Mouse (Mus musculus): ENCODE measurements at regions not wholly inside any gene's neighbourhood (a gene's known extent, or its start where the extent isn't known, plus 50 kb on each side); places are given as distances from the start of the nearest gene placed in this dataset.

- Histone ChIP-seq H3K4me1 (ENCODE audit: control insufficient read depth, insufficient read depth, low read length) (no peaks in the 10 kb centered on the region), H3K27me3 (ENCODE audit: control insufficient read depth, insufficient read depth, low read length) (no peaks in the 10 kb centered on the region), H3K4me3 (ENCODE audit: insufficient read depth, low read depth, low read length) (no peak overlapping the region), H3K79me2 (ENCODE audit: control insufficient read depth, insufficient read depth, low read length) (no peaks in the 10 kb centered on the region), H3K36me3 (ENCODE audit: control insufficient read depth, insufficient read depth, low read length) (no peaks in the 10 kb centered on the region), H3K9ac (ENCODE audit: low read depth, low read length) (no peak overlapping the region), H3K27ac (replicated peaks; ENCODE audit: insufficient read depth, low read depth, low read length) (no peak overlapping the region)
- TF ChIP-seq CTCF (IDR thresholded peaks at IDR 0.05; ENCODE audit: low read depth, low read length) (no peak), POLR2A (IDR thresholded peaks at IDR 0.05; ENCODE audit: extremely low read depth, insufficient read depth, low read length) (no peak)
- 79% methylated on average over 2 of the region's 2 CpGs for WGBS
- no peak for DNase-seq (ENCODE audit: extremely low read depth, low read depth, low spot score)
These were observed 109.1 kb upstream of the Gls start for GRCm38 (mm10) chr1:52342127-52342526.

- H3K36me3 ChIP-seq (ENCODE audit: control insufficient read depth, insufficient read depth, low read length), result no peaks in the 10 kb centered on the region
- no peaks in the 10 kb centered on the region for H3K27me3 ChIP-seq (ENCODE audit: control insufficient read depth, insufficient read depth, low read length)
- H3K4me3 ChIP-seq (ENCODE audit: insufficient read depth, low read depth, low read length), result no peak overlapping the region
- TF ChIP-seq CTCF (IDR thresholded peaks at IDR 0.05; ENCODE audit: low read depth, low read length) (no peak), POLR2A (IDR thresholded peaks at IDR 0.05; ENCODE audit: extremely low read depth, insufficient read depth, low read length) (no peak)
- DNase-seq (ENCODE audit: extremely low read depth, low read depth, low spot score), result no peak
- H3K79me2 ChIP-seq (ENCODE audit: control insufficient read depth, insufficient read depth, low read length), result no peaks in the 10 kb centered on the region
- 78% methylated on average over 3 of the region's 3 CpGs for whole genome bisulfite sequencing
- no peaks in the 10 kb centered on the region for H3K4me1 ChIP-seq (ENCODE audit: control insufficient read depth, insufficient read depth, low read length)
- H3K27ac ChIP-seq (replicated peaks; ENCODE audit: insufficient read depth, low read depth, low read length), result no peak overlapping the region
- H3K9ac ChIP-seq (ENCODE audit: low read depth, low read length), result no peak overlapping the region
These were observed 105.7 kb upstream of the Gls start for GRCm38 (mm10) chr1:52338704-52339103.

DNA sequence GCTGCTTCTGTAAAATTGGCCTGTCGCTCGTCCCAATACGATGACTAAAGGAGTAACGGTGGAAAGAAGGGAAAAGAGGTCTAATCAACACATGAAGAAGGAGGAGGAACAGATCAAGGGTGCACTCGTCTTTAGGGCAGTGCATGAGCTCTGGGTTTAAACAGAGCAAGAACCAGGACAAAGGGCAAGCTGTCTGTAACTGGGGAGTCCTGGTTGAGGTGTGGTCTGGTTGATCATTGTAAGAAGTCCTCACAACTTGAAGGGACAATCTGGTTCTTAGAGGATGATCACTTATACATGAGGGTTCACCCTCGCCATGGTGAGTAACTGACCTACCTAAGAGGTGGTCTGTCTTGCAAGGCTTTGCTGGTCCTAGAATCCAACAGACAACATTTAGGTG, 105.2 kb upstream of the Gls start:
- DNase-seq (ENCODE audit: extremely low read depth, low read depth, low spot score), result no peak
- H3K36me3 ChIP-seq (ENCODE audit: control insufficient read depth, insufficient read depth, low read length), result no peaks in the 10 kb centered on the region
- no peaks in the 10 kb centered on the region for H3K4me1 ChIP-seq (ENCODE audit: control insufficient read depth, insufficient read depth, low read length)
- no peaks in the 10 kb centered on the region for H3K27me3 ChIP-seq (ENCODE audit: control insufficient read depth, insufficient read depth, low read length)
- no peak overlapping the region for H3K4me3 ChIP-seq (ENCODE audit: insufficient read depth, low read depth, low read length)
- WGBS, result 78% methylated on average over 6 of the region's 6 CpGs
- no peak overlapping the region for H3K9ac ChIP-seq (ENCODE audit: low read depth, low read length)
- H3K27ac ChIP-seq (replicated peaks; ENCODE audit: insufficient read depth, low read depth, low read length), result no peak overlapping the region
- TF ChIP-seq CTCF (IDR thresholded peaks at IDR 0.05; ENCODE audit: low read depth, low read length) (no peak), POLR2A (IDR thresholded peaks at IDR 0.05; ENCODE audit: extremely low read depth, insufficient read depth, low read length) (no peak)
- H3K79me2 ChIP-seq (ENCODE audit: control insufficient read depth, insufficient read depth, low read length), result no peaks in the 10 kb centered on the region

DNA sequence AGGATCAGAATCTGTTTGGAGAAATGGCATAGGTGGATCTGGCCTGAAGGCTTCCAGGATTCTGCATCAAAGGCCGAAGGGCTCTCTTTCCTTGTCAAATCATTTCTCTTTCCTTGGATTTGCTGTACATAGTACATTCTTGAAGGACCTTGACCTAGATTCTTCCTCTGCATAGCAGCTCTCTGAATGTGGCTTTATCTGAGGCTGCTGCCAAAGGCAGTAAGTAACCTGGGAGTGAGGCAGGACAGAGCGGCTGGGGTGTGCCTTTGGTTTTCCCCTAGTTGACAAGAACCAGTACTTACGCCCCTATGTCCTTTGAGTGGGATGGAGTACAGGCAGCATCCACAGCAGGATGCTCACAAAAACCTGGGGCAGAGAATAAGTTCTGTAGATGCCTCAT, 103.7 kb upstream of the Gls start:
- no peak overlapping the region for H3K9ac ChIP-seq (ENCODE audit: low read depth, low read length)

GRCm38 (mm10) chr1:52332013-52332412, 99.0 kb upstream of the Gls start:
- Histone ChIP-seq H3K4me3 (ENCODE audit: insufficient read depth, low read depth, low read length) (no peak overlapping the region), H3K4me1 (ENCODE audit: control insufficient read depth, insufficient read depth, low read length) (no peaks in the 10 kb centered on the region), H3K9ac (ENCODE audit: low read depth, low read length) (no peak overlapping the region), H3K27me3 (ENCODE audit: control insufficient read depth, insufficient read depth, low read length) (no peaks in the 10 kb centered on the region), H3K79me2 (ENCODE audit: control insufficient read depth, insufficient read depth, low read length) (no peaks in the 10 kb centered on the region), H3K27ac (replicated peaks; ENCODE audit: insufficient read depth, low read depth, low read length) (no peak overlapping the region), H3K36me3 (ENCODE audit: control insufficient read depth, insufficient read depth, low read length) (no peaks in the 10 kb centered on the region)
- no peak for DNase-seq (ENCODE audit: extremely low read depth, low read depth, low spot score)
- 87% methylated on average over 12 of the region's 12 CpGs for WGBS
- no peak for TF ChIP-seq CTCF (IDR thresholded peaks at IDR 0.05; ENCODE audit: low read depth, low read length)

More for the DNA sequence above, 103.7 kb upstream of the Gls start:
- Histone ChIP-seq H3K36me3 (ENCODE audit: control insufficient read depth, insufficient read depth, low read length) (no peaks in the 10 kb centered on the region), H3K27me3 (ENCODE audit: control insufficient read depth, insufficient read depth, low read length) (no peaks in the 10 kb centered on the region), H3K4me3 (ENCODE audit: insufficient read depth, low read depth, low read length) (no peak overlapping the region), H3K4me1 (ENCODE audit: control insufficient read depth, insufficient read depth, low read length) (no peaks in the 10 kb centered on the region), H3K79me2 (ENCODE audit: control insufficient read depth, insufficient read depth, low read length) (no peaks in the 10 kb centered on the region), H3K27ac (replicated peaks; ENCODE audit: insufficient read depth, low read depth, low read length) (no peak overlapping the region)
- DNase-seq (ENCODE audit: extremely low read depth, low read depth, low spot score), result no peak
- WGBS, result 95% methylated on average over 3 of the region's 3 CpGs
- no peak for TF ChIP-seq POLR2A (IDR thresholded peaks at IDR 0.05; ENCODE audit: extremely low read depth, insufficient read depth, low read length)

GRCm38 (mm10) chr1:52331442-52331841, 98.4 kb upstream of the Gls start:
- H3K27ac ChIP-seq (replicated peaks; ENCODE audit: insufficient read depth, low read depth, low read length), result no peak overlapping the region
- H3K9ac ChIP-seq (ENCODE audit: low read depth, low read length), result no peak overlapping the region
- H3K36me3 ChIP-seq (ENCODE audit: control insufficient read depth, insufficient read depth, low read length), result no peaks in the 10 kb centered on the region
- H3K4me1 ChIP-seq (ENCODE audit: control insufficient read depth, insufficient read depth, low read length), result no peaks in the 10 kb centered on the region
- 65% methylated on average over 4 of the region's 4 CpGs for WGBS
- no peak overlapping the region for H3K4me3 ChIP-seq (ENCODE audit: insufficient read depth, low read depth, low read length)
- no peaks in the 10 kb centered on the region for H3K27me3 ChIP-seq (ENCODE audit: control insufficient read depth, insufficient read depth, low read length)
- TF ChIP-seq CTCF (IDR thresholded peaks at IDR 0.05; ENCODE audit: low read depth, low read length) (no peak), POLR2A (IDR thresholded peaks at IDR 0.05; ENCODE audit: extremely low read depth, insufficient read depth, low read length) (no peak)
- no peak for DNase-seq (ENCODE audit: extremely low read depth, low read depth, low spot score)
- no peaks in the 10 kb centered on the region for H3K79me2 ChIP-seq (ENCODE audit: control insufficient read depth, insufficient read depth, low read length)

All from liver, adult 2 months (tissue).